In genomic region chr8:111094719-111095302, GRCm38 (mm10) we compare ENCODE assay signal across 9 mouse cellular contexts. TPM values are rescaled to one million over a fixed set of nuclear protein-coding genes. Genes with fewer than 3 reads are reported as not detected.
DNase-seq lines count a peak whose midpoint lies in the region; ATAC-seq and TF ChIP-seq lines count a peak whose summit lies in the region.
"Not testable (repeated sequence)": the region's sequence is repeated elsewhere in the genome, so short reads cannot be mapped to it uniquely, and the experiment has no call there.
"Had no signal": no experiment of that assay in that cellular context is flagged by ENCODE, and none has a peak within 500 bp of the region (broad histone marks: within the 10 kb centered on the region; RNA-seq: fewer than 3 reads in every experiment).

No protein-coding gene starts in this region.

- TF ChIP-seq CTCF in cortical plate, adult 2 months (IDR thresholded peaks at IDR 0.05; ENCODE audit: extremely low read depth, insufficient read depth, low read length) = not testable (repeated sequence)

- peak overlapping the region; percentile 67 for H3K4me3 ChIP-seq in cortical plate, adult 2 months (ENCODE audit: insufficient read depth, low read length)
- peak overlapping the region; percentile 66 for H3K4me3 ChIP-seq in limb, embryonic 12.5 days (replicated peaks)

- not testable (repeated sequence) for H3K27me3 ChIP-seq in limb, embryonic 12.5 days

- H3K27ac ChIP-seq in cortical plate, adult 2 months (ENCODE audit: insufficient read depth, low read length) = not testable (repeated sequence)
- 0 out of 2 replicates have a peak overlapping the region, but pooled peaks have one; percentile 17 for H3K27ac ChIP-seq in limb, embryonic 12.5 days

- not testable (repeated sequence) for H3K9me3 ChIP-seq in limb, embryonic 12.5 days

- 1% methylated on average over 59 of the region's 69 CpGs for WGBS in limb, embryonic 12.5 days

- DNase-seq in NIH3T3 (ENCODE audit: low read depth) = peak; percentile 13
- DNase-seq in gastrocnemius, adult 18-20 months (ENCODE audit: low spot score) = peak; percentile 12
- DNase-seq in induced T-regulatory cell, adult 2 months (ENCODE audit: low read depth) = peak; percentile 59
- DNase-seq in retina, postnatal 1 day = peak; percentile 30
- DNase-seq in urinary bladder, postnatal 14 days (ENCODE audit: low spot score) = peak; percentile 14

- not testable (repeated sequence) for H3K36me3 ChIP-seq in limb, embryonic 12.5 days

- H3K9ac ChIP-seq in limb, embryonic 12.5 days (replicated peaks) = peak overlapping the region; percentile 70

- not testable (repeated sequence) for H3K4me1 ChIP-seq in cortical plate, adult 2 months (ENCODE audit: control insufficient read depth, insufficient read depth, low read length); limb, embryonic 12.5 days (replicated peaks)

- ATAC-seq in limb, embryonic 12.5 days (ENCODE audit: insufficient number of reproducible peaks, insufficient read depth, low FRiP score, low TSS enrichment, low read depth) = peak; percentile 16
- peak; percentile 26 for ATAC-seq in megakaryocyte progenitor cell, adult 5-6 weeks (replicated peaks; ENCODE audit: poor library complexity)

- TF ChIP-seq POLR2A in cortical plate, adult 2 months (IDR thresholded peaks at IDR 0.05; ENCODE audit: extremely low read depth, insufficient read depth, low read length) = not testable (repeated sequence)

- H3K4me2 ChIP-seq in limb, embryonic 12.5 days = peak overlapping the region; percentile 79

RNA-seq across cellular contexts. Expression of gene Pdpr, which starts 0.4 kb away (rescaled TPM):
- 14.7 and 15.8 TPM in 2 replicates for polyA plus RNA-seq in cortical plate, adult 2 months (2012; rRNA removed)
- total RNA-seq in gastrocnemius, adult 18-20 months (2021) = 100 to 1,000 TPM; 115 to 127 TPM
- polyA plus RNA-seq in limb, embryonic 12.5 days (2016; fragmentation: Nextera tagmentation; extraction: Ambion mirVana) = 14.5 and 14.7 TPM in 2 replicates
- 9.7 and 10.7 TPM in 2 replicates for total RNA-seq in megakaryocyte progenitor cell, adult 5-6 weeks (2015)
- 15.0 and 22.2 TPM in 2 replicates for total RNA-seq in megakaryocyte progenitor cell, adult 5-6 weeks (2017)

RNA-seq across cellular contexts. Expression of gene Clec18a, which starts 2.6 kb away (rescaled TPM):
- 6.0 and 7.5 TPM in 2 replicates for polyA plus RNA-seq in cortical plate, adult 2 months (2012; rRNA removed)
- total RNA-seq in gastrocnemius, adult 18-20 months (2021) = under 1 TPM; 0.38 to 0.62 TPM
- 0.24 TPM in 1 of 2 replicates, not detected in the other for polyA plus RNA-seq in limb, embryonic 12.5 days (2016; fragmentation: Nextera tagmentation; extraction: Ambion mirVana)
- not detected in 2 replicates for total RNA-seq in megakaryocyte progenitor cell, adult 5-6 weeks (2015)
- total RNA-seq in megakaryocyte progenitor cell, adult 5-6 weeks (2017) = not detected in 2 replicates
- total RNA-seq: adrenal gland, adult 8-10 months had no signal

RNA-seq across cellular contexts. Expression of gene Exosc6, which starts 38.7 kb away (rescaled TPM):
- polyA plus RNA-seq in cortical plate, adult 2 months (2012; rRNA removed) = not detected in 2 replicates
- total RNA-seq in gastrocnemius, adult 18-20 months (2021) = not detected
- polyA plus RNA-seq in limb, embryonic 12.5 days (2016; fragmentation: Nextera tagmentation; extraction: Ambion mirVana) = 23.2 and 24.2 TPM in 2 replicates
- 21.2 and 23.0 TPM in 2 replicates for total RNA-seq in megakaryocyte progenitor cell, adult 5-6 weeks (2015)
- total RNA-seq in megakaryocyte progenitor cell, adult 5-6 weeks (2017) = 33.2 and 37.7 TPM in 2 replicates
- total RNA-seq: adrenal gland, adult 8-10 months had no signal

Comparison
In these comparisons a context has a peak if more than half of its experiments do, and no peak if none do; other contexts are left out.
1. RNA of gene Pdpr, which starts 0.4 kb away (total RNA-seq): 115 to 127 TPM in gastrocnemius, adult 18-20 months; 9.7 to 22.2 TPM in megakaryocyte progenitor cell, adult 5-6 weeks; every median in the first group is over 4 times any median in the second.
2. RNA of gene Exosc6, which starts 38.7 kb away (total RNA-seq): 21.2 to 37.7 TPM in megakaryocyte progenitor cell, adult 5-6 weeks; not detected in gastrocnemius, adult 18-20 months; every median in the first group is over 10 times any median in the second.
3. Peak in every context shown above with its lines, with median percentiles within 50 percentile points of each other: DNase-seq.